Mouse (Mus musculus) retina, embryonic 14.5 days (tissue): ENCODE measurements around the gene Arl3.
A peak's percentile ranks its signal among the peaks of the same experiment; 100 is the strongest.

Source experiments
- DNase-seq: peaks from one replicate; pipeline ENCODE4 v3.0.0-alpha.2; 2015; ENCODE audit warnings: low spot score

Arl3 gene

GRCm38 (mm10) chr19:46533066-46533465 is 39.9 kb downstream of the Arl3 start:
- no peak for DNase-seq

- DNase-seq: no peak
Measured at GRCm38 (mm10) chr19:46532031-46532688, 40.8 kb downstream of the Arl3 start.

- no peak for DNase-seq
Measured at GRCm38 (mm10) chr19:46531071-46532030, 41.6 kb downstream of the Arl3 start.

- no peak for DNase-seq
Measured at GRCm38 (mm10) chr19:46530449-46530990, 42.5 kb downstream of the Arl3 start.

- no peak for DNase-seq
Measured at GRCm38 (mm10) chr19:46529601-46530448, 43.2 kb downstream of the Arl3 start.

- peak; percentile 69 for DNase-seq
Measured at GRCm38 (mm10) chr19:46528529-46529213, 44.3 kb downstream of the Arl3 start.

- no peak for DNase-seq
Measured at GRCm38 (mm10) chr19:46527632-46528528, 45.1 kb downstream of the Arl3 start.

GRCm38 (mm10) chr19:46525691-46526631 is 47.0 kb downstream of the Arl3 start:
- no peak for DNase-seq

- peak; percentile 75 for DNase-seq
Measured at GRCm38 (mm10) chr19:46524601-46525321, 48.2 kb downstream of the Arl3 start.

- no peak for DNase-seq
Measured at GRCm38 (mm10) chr19:46524152-46524544, 48.9 kb downstream of the Arl3 start.

GRCm38 (mm10) chr19:46523480-46524151 is 49.4 kb downstream of the Arl3 start:
- DNase-seq: peak; percentile 85

- no peak for DNase-seq
Measured at GRCm38 (mm10) chr19:46523131-46523479, 49.9 kb downstream of the Arl3 start.

GRCm38 (mm10) chr19:46522433-46523044 is 50.5 kb downstream of the Arl3 start:
- no peak for DNase-seq

GRCm38 (mm10) chr19:46521698-46522097 is 51.3 kb downstream of the Arl3 start:
- DNase-seq: no peak

GRCm38 (mm10) chr19:46518828-46519621 is 54.0 kb downstream of the Arl3 start:
- DNase-seq: no peak

- DNase-seq: peak; percentile 68
Measured at GRCm38 (mm10) chr19:46518352-46518787, 54.6 kb downstream of the Arl3 start.
